Mouse (Mus musculus): ENCODE data around the gene Xpr1.
"Not testable (repeated sequence)": the region's sequence is repeated elsewhere in the genome, so short reads cannot be mapped to it uniquely, and the experiment has no call there.

Gene Xpr1

DNA sequence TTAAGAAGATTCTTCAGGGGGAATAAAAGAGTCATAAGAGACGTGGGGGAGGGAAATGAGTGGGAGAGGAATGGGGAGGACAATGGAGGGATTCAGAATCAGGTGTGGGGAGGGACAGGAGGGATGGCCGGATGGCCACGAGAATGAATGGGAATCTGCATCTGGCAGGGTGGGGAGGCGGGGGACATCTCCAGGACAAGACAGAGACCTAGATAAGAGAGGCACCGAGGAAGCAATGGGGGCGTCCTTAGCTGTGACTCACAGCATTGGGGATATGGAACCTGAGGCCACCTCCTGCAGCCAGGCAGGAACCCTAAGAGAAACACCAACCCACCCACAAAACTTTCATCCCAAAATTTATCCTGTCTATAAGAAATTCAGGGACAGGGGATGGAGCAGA is 81.3 kb downstream of the Xpr1 start:
- DNase-seq (ENCODE audit: low read depth, low spot score): no peak

GRCm38 (mm10) chr1:155322183-155322582 is 95.0 kb downstream of the Xpr1 start:
- DNase-seq (ENCODE audit: low read depth, low spot score): no peak

GRCm38 (mm10) chr1:155320091-155320833 is 97.0 kb downstream of the Xpr1 start:
- DNase-seq (ENCODE audit: low read depth, low spot score): no peak

GRCm38 (mm10) chr1:155319513-155319912 is 97.7 kb downstream of the Xpr1 start:
- DNase-seq (ENCODE audit: low read depth, low spot score): no peak

- no peak for DNase-seq (ENCODE audit: low read depth, low spot score)
Measured at GRCm38 (mm10) chr1:155311672-155312071, 105.5 kb downstream of the Xpr1 start.

GRCm38 (mm10) chr1:155306879-155307278 is 110.3 kb downstream of the Xpr1 start:
- peak; percentile 87 for DNase-seq (ENCODE audit: low read depth, low spot score)

- peak; percentile 21 for DNase-seq (ENCODE audit: low read depth, low spot score)
Measured at GRCm38 (mm10) chr1:155303402-155303801, 113.8 kb downstream of the Xpr1 start.

GRCm38 (mm10) chr1:155297615-155298014 is 119.6 kb downstream of the Xpr1 start:
- DNase-seq (ENCODE audit: low read depth, low spot score): peak; percentile 57

DNA sequence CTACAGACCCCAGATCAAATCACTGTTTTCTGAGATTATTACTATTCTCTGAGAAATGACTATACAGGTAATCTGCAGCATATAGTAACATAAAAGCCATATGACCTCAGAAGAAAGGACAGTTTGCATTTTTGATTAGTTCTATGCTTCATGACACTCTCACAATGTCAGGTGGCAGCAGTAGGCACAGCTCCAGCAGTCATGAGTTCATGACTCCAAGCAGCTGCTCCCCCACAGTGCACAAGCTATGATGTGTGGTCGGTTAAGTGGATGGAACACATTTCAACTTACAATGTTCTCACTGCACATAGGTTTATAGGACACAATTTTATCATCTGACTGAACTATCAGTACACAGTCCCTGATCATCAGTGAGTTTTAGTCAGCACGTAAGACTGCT is 120.0 kb downstream of the Xpr1 start:
- peak; percentile 32 for DNase-seq (ENCODE audit: low read depth, low spot score)

GRCm38 (mm10) chr1:155293446-155293845 is 123.8 kb downstream of the Xpr1 start:
- peak; percentile 84 for DNase-seq (ENCODE audit: low read depth, low spot score)

- DNase-seq (ENCODE audit: low read depth, low spot score): no peak
Measured at GRCm38 (mm10) chr1:155289411-155289810, 127.8 kb downstream of the Xpr1 start.

GRCm38 (mm10) chr1:155288033-155288432 is 129.2 kb downstream of the Xpr1 start:
- DNase-seq (ENCODE audit: low read depth, low spot score): no peak

DNA sequence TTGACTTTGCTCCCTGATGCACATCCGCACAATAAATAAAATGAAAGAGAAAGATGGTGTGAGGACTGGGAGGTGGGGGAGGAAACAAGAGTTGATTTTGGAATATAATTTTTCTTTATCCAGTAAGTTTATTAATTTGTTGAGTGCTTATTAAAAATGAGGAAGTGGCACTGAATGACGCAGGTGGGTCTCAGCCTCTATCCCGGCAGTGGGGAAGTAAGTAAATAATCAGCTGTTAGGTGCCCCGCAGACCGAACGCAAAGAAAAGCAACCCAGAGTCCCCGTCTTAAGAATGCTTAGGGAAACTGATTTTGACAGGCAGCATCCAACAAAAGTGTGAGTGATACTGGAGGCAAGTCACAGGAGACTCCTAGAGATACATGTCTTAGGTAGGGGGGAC is 133.4 kb downstream of the Xpr1 start:
- DNase-seq (ENCODE audit: low read depth, low spot score): no peak

DNA sequence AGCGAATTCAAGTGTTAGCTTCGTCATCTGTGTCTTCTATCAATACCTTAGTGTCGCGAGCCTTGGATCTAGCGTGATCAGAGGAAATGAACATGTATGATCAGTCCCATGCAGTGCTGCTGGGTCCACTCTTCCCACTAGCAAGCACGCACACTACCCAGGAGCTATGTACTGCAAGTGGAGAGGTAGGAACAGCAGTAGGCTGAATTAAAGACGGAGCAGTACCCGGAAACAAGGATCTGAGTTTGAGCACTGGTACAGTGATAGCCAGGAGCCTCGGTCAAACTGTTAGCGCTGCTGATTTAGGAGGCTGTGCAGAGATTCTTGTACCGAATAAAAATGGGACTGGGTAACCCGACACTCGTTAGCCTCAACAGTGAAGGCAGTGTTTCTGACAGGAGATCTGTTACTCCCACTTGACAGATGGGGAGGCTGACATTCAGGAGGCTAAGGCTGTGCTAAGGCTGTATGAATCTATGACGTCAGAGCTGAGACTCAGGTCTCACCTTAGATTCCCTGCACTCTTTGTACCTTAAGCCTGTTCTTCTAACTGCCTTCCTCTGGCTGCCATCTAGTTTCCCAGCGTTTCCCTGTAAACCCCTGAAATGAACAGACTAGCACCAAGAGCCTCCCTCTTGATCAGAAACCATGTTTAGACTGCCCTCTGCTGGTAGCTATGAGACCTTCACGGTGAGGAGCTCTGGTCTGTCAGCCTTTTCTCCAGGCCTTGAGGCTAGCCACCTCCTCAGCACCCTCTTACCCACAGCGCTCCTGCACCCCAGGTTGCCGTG is 136.0 kb downstream of the Xpr1 start:
- peak; percentile 94 for DNase-seq (ENCODE audit: low read depth, low spot score)

GRCm38 (mm10) chr1:155280306-155280705 is 136.9 kb downstream of the Xpr1 start:
- DNase-seq (ENCODE audit: low read depth, low spot score): peak; percentile 70

GRCm38 (mm10) chr1:155276381-155277033 is 140.7 kb downstream of the Xpr1 start:
- no peak for DNase-seq (ENCODE audit: low read depth, low spot score)

DNA sequence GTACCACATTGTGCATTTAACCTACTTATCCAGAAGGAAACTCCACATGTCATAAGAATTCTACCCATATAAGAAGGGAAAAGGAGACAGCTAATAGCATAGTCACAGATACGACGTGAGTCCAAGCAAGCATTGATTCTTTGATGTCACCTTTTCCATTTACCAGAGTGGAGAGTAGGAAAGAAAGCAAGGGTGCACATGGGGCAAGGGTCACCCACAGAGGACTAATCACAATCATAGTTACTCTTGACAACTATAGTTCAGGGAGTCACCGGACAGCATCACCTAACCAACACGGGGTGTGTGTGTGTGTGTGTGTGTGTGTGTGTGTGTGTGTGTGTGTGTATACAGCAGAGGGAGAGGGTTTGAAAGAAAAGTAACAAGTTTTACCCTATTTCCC is 141.4 kb downstream of the Xpr1 start:
- no peak for DNase-seq (ENCODE audit: low read depth, low spot score)

- DNase-seq (ENCODE audit: low read depth, low spot score): no peak
Measured at GRCm38 (mm10) chr1:155274976-155275375, 142.2 kb downstream of the Xpr1 start.

DNA sequence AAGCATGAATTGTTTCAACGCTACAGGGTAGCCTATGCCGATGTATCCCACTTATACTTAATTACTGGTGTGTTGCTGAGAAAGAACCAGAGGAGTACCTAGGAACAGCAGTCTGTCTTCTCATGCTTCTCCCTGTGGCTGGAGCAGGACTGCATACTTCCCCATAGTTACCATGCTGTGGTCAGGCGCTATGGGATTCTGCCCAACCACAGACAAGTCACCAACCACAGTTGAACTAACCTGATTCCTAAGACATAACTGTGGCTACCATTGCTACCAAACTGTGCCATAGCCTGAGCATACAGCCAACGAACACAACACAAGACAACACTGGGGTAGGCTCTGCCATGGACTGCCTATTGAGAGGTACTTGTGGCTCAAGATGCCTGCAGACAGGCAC is 144.3 kb downstream of the Xpr1 start:
- no peak for DNase-seq (ENCODE audit: low read depth, low spot score)

- DNase-seq (ENCODE audit: low read depth, low spot score): not testable (repeated sequence)
Measured at GRCm38 (mm10) chr1:155262496-155262895, 154.7 kb downstream of the Xpr1 start.

GRCm38 (mm10) chr1:155254309-155254708 is 162.9 kb downstream of the Xpr1 start:
- DNase-seq (ENCODE audit: low read depth, low spot score): no peak

GRCm38 (mm10) chr1:155253126-155253525 is 164.1 kb downstream of the Xpr1 start:
- DNase-seq (ENCODE audit: low read depth, low spot score): peak; percentile 77
